Mouse (Mus musculus) spleen, adult 12 weeks (tissue): ENCODE measurements around the gene Agap1.

Source experiments
- DNase-seq: peaks from one replicate; pipeline ENCODE4 v3.0.0; 2022; ENCODE audit warnings: low spot score

Agap1 gene

DNA sequence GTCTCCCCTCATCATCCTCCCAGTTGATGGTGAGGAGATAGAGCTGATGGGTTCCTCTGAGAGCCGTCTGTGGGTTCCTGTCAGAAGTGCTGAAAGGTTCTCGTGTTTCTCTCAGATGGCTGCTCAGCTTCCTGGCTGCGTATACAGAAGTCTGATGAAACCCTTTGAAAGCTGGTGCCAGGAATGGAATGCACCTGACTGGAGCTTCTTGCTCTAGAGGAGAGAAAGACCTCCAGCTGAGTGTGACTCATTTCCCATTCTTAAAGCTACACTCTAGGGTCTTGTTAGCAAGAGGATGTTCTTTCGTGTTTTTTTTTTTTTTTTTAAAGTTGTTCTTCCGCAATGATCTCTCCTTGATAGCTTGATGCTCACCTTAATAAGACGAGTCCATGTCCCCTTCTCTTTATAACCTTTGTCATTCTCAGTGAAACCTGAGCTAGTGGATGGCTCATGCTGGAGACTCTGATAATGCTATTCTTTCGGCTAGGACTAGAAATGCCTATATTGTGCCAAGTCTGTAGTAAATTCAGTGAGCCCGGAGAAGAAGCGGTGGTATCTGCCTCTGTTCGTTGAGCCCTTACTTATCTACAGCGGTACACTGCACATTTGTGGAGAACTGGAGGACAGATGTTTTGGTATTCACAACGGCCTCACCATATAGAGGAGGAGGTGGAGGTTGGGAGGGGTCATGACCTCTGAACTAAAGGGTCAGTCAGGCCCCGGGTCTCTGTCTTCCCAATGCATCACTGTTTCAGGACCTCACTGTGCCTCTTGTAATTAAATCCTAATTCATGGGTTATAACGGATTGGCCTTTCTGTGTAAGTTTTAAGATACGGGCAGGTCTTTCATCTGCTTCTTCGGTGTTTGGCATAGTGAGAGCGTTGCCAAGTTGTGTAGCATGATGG is 2.8 kb downstream of the Agap1 start:
- DNase-seq: no peak

DNA sequence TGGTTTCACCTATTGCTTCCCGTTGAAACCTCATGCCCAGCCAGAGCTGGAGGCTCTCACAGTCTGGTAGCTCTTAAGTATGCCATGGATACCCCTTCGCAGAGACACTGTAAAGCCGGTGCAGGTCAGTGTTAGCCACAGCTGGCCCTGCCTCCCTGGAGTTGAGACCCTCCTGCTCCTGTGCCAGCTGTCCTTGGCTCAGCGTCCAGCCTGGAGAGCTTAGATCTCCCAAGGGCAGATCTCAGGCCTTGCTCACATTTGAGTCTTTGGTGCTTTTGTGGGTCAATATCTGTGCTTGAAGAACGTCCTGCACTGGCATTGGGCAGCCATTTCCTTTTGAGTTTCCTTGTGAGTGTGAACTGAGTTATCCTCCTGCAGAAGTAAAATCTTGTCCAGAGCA is 7.3 kb downstream of the Agap1 start:
- DNase-seq: no peak

DNA sequence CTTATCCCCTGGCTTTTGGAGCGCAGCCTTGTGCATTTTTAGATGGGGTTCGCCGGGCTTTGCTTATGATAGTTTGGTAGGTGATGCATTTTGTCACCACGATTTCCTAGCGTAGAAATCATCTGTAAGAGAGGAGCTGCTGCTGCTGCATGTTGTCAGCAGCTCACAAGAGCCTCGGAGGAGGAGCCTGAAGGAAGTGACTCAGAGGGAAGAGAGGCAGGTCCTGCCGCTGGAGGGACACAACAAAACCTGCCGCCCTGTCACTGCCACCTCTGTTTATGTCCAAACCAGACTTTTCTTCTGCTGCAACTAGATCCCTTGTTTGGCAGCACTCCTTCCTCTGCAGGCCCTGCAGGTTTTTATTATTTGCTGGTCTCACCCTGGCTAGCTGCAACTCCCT is 8.5 kb downstream of the Agap1 start:
- no peak for DNase-seq

DNA sequence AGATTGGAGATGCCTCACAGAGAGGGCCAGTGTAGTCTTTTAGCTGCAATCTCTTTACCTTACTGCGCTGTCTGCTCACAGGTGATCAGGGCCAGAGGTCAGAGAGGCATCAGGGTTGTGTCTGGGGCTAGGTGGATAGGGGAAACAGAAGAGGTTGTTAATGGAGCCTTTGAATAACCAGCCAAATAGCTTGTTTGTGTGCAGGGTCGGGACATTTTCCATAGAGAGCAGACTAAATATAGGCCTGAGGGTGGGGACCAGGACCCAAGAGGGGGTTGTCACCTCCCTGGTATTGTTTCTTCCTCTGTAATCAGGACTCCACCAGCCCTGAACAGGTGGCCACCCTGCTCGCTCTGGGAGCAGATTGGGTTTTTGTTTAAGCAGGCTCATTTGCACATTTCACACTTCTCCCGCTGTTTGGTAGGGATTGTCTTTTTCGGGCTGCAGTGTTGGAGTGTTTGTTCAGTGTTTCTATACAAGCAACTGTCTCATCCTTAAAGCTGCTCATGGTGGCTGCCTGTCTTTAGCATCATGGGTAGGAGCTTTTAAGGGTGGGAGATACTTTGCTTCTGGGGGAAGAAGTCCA is 10.9 kb downstream of the Agap1 start:
- no peak for DNase-seq

DNA sequence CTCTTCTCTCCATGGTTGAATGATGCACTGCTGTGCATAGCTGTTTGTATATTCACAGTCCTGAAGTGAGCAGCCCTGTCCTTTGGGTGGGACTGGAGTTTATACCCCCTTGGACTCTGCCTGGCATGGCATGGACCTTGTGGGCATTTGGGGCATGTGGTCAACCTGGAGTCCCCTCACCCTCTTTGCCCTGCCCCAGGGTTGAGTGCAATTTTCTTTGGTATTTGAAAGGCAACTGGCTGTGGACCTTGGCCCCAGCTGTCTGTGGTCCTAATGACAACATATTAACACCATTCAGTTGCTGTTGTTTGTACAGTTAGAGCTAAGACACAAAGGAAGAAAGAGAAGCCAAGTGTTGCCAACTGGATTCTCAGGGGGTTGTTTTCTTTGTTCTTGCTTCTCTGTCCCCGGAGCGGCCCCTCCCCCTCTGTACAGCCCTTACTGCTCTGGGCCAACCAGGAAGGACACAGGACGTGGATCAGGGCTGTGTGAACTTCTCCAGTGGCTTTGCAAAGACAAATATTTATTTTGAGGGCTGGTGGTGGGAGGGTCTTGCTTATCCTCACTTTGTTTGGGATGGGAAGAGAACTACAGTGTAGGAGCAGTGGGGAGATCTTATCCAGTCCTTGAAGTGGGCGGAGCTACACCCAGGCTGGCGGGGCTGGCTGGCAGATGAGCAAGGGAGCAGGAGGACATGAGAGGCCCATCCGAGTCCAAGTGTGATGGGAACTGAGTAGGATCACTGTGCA is 12.9 kb downstream of the Agap1 start:
- DNase-seq: no peak

DNA sequence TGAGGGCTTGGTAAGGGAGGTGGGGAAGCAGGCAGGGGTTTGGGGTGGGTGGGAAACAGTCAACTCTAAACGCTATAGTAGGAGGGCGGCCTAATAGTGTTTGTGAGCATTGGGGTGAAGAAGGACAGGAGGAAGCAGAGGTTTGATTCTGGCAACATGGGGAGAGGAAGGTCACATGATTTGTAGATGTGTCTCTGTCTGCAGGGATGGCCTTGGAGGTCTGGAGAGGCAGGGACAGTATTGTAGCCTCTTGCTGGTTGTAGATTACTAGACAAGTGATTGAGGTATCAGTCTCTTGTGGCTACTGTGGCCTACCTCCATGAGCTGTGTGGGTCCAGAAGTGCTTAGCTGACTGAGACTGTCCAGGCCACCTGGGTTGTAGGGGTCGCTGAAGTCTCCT is 13.5 kb downstream of the Agap1 start:
- no peak for DNase-seq

DNA sequence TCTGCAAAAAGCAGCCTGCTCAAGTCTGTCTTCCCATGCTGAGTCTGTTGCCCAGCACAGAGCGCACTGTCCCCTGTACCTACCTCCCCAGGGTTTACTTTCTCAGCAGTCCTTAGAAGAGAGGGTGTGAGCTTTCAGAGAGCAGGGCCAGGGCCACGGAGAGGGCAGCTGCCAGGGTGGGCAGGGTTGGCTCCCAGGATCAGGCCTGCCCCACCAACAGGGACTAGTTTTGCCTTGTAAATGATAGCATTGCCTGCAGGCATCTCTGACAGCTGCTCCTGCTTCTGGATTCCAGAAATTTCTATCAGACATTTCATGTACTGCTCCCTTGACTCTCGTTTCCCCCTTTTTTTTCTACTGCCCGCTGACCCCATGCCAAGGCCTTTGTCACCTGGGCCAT is 16.8 kb downstream of the Agap1 start:
- DNase-seq: no peak

DNA sequence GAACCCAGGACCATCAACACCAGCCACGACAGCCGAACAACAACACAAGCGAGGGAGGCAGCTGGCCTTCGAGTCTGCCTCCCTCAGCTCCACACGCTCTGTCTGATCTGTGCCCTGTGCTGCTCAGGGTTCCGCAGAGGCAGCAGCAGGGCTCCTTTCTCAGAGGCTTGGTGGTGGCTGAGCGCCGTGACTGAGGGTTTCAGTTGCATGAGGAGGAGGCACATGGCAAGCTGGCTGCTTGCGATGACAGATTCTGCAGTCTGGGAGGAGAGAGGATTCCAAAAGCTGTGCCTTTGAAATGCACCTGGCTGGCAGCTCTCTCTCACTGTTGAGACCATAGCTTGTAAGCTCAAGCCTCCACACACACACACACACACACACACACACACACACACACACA is 17.3 kb downstream of the Agap1 start:
- DNase-seq: no peak

DNA sequence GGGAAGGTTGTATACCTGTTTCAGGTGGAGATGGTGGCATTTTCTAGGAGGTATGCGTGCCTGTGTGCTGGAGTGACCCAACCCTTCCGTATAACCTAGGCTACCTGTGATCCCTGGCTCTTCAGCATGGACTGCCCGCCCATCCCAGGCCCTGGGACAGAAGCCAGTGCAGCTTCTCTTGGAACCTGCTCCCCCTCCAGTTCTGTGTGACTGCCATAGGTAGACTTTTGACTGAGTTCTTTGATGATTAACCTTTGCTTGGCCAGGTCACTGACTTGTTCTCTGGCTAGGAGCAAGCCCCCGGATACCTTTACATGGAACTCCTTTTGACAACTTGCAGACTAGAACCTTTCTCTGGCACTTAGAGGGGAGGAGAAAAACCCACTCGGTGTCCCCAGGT is 19.3 kb downstream of the Agap1 start:
- no peak for DNase-seq

DNA sequence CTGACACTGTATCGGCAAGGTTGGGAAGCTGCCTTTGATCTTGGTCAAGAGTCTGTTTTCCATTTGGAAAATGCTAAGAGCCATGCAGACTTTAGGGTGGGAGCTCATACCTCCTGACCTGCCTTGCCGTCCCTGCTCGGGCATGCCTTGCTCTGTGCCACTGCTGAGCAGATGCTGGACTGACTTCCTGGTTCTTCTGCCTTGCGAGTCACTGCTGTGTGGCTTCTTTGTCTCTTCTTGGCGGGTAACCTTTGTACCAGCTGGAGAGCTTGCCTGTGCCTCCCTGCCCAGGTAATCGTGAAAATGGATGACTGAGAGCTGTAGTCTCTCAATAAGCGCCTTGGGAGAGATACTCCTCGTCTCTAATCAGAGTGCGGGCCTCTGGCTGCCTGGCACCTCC is 20.2 kb downstream of the Agap1 start:
- no peak for DNase-seq

DNA sequence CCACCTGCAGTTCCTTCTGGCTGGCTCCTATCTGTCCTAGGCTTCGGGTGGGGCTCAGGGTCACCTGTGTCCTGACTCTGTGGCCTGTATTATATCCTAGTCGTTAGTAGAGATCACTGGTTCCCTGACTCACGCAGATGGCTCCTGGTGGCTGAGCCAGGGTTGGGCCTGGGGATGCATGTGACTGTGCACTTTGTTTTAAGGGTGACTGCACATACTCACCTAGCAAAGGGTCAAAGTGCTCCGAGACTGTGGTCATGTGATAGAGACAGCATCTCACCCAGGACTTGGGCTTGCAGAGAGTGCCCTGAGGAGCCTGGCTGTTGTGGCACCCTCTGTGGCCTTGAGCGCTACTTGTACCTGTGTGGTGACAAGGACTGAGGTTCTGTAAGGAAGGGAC is 22.4 kb downstream of the Agap1 start:
- no peak for DNase-seq

DNA sequence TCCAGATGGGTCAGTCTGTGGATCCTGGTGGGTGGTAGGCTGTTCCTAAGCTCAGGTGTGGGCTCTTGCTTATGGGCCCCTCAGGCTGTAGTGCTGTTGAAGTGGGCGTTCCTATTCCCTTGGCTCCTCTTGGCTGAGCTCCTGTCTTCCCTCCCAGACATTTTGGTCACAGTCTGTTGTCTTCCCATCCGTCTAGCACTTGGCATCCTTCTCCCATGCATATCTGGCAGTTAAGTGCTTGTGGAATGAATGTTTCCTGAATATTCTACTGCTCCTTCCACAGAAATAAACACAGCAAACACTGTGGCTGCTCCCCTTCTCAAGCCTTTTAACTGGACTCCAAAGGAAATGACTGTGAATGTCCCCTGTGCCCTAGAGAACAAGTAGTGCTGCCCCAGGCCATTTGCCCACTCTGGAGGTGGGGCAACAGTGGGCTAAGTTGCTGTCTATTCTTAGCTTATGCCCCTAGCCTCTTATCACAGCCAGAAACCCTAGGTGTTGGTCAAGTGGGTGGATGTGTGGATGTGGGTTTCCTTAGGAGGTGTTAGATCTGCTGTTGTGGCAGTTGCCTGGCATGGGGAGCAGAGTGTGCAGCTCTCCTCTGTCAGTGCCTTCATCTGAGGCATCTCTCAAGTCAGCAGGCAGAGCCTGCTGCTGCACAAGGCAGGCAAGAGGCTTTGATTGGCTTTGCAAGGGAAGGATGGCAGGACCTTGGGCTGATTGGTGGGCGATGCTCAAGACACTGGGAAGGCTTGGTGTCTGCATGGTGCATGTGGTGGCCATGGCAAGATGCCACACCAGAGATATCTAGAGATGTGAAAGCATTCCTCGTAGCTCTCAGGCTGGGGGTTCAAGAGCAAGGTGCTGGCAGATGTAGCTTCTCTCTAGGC is 24.2 kb downstream of the Agap1 start:
- no peak for DNase-seq

DNA sequence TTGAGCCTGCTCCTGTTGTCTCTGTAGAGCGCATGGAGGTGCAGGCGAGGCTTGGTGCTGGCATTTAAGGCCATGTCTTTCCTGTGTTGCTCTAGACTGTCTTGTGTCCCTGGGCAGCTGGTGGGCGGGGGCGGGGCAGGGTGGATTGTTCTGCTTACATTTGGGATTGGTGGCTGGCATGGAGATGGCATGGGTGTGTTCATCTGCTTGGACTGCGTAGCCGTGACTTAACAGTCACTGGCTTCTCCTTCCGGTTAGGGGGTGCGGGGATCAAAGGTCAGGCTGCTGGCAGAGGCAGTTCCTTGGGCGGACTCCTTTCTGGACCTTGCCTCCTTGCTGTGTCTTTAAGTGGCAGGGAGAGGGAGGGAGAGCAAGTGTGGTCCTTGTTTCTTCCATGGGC is 26.5 kb downstream of the Agap1 start:
- DNase-seq: no peak

DNA sequence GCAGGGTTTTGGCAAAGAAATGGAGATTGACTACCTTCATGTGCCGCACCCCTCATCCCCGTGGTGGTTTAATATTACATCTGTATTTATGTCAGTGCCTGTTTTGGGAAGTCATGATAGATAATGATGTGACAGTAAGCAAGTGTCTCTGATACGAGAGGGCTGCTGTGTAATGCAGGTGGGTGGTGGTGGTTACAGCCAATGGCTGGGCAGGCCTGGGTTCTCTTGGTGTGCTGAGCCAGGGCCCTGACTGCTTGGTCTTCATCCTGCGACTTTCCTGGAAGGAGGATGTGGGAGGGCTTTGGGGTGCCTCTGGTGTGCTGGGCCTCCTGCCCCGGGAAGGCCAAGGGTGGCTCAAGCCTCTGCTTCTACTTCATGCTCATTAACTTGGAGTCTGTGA is 28.2 kb downstream of the Agap1 start:
- DNase-seq: no peak

DNA sequence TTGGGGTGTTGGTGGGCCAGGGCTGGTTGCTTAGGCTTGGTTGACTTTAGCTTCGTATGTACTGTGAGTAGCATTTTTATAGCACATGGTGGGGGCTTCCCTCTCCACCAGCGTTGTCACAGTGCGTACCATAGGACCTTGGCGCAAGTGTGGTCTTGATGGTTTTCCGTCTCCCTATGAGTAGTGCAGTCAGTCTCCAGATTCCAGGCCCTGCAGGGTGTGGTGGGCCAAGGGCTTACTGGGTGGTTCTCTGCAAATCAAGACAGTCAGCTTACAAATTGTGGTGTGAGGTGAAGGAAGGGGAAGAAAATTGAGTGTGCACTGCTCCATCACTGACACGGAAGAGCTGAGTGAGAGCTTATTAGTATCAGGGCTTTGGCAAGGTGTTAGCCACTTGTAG is 32.3 kb downstream of the Agap1 start:
- no peak for DNase-seq

DNA sequence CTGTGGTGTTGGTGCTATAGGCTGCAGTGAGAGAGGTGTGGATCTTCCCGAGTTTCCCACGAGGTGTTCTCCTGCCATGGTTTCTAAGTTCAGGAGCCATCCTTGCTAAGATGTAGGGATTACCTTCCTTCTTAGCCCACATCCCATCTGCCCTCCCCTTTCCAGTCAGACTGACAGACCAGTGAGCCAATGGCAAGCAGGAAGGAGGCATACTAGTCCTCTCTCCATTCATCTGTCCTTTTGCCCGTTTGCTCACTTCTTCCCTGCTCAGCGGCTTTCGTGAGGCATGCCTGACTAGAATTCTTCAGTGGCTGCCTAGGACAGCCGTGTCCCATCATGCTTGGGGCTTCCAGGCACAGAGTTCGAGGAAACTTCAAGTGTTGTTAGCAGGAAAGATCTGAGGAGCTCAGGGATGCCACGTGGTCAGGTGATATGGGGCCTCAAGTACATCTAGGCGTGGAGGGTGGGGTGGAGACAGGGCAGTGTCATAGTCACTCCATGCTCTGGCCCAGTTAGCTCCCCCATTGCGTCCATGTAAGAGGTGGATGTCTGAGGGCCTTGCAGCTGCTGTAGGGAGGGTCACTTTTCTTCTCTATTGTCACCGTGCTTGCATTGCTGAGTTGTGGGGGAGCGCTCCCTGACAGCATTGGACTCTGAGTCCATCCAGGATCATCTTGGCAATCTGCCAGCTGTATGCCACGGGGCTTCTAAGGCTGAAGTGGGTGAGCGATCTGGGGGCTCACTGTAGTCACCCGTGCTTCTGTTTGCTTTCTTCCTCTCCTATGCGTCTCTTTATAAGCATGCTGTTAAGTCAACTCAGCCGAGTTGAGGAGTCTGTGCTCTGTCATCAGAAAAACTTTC is 34.7 kb downstream of the Agap1 start:
- no peak for DNase-seq

DNA sequence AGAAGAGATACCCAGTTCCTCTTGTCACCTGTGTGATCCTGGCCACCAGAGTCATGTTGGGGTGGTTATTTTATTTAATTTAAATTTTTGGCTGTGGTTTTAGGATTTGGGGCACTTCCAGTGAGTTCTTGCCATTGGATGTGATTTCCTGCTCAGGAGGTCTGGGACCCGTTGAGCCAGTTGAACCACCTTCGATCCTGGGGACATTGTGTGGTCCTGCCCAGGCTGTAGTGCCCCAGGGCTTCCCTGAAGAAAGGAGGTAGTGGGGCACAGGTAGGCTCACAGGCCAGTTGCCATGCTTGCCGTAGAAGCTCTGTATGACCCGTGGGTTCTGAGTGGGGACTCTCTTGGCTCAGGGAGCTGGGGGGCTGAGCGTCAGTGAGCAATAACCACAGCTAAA is 38.6 kb downstream of the Agap1 start:
- no peak for DNase-seq

DNA sequence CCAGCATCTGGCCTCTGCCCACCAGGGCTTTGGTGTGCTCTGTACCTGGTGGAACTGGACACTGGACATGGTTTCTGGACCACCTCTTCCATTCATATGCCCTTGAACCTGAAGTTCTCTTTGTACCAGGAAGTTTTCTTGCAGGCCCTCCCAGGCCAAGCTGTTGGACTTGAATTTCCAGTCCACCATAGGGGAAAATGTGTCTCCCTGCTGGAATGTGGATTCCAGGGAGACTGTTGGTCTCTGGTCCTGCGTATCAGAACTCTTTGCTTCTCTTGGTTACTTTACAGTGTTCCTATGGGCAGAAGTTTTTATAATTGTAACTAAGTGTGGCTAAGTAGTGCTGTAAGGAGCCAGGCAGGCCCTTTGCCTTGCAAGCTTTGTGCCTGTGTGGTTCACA is 40.2 kb downstream of the Agap1 start:
- DNase-seq: no peak

DNA sequence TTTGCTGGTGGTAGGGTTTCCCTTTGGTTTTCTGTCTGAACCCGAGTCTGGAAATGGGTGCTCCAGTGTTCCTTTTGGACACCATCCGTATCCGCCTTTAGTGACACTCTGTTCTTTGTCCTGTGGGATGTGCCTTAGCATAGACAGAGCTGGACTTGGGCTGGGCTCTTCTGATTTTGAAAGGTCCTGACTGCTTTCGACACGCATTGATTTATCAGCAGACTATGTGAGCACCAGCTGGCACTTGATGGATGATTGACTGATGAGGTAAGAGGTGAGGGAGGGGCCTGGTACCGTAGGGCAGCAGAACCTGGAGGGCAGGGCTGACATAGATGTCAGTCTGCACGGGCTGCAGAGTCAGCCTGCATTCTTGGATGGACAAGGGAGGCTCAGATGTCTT is 41.6 kb downstream of the Agap1 start:
- DNase-seq: no peak

DNA sequence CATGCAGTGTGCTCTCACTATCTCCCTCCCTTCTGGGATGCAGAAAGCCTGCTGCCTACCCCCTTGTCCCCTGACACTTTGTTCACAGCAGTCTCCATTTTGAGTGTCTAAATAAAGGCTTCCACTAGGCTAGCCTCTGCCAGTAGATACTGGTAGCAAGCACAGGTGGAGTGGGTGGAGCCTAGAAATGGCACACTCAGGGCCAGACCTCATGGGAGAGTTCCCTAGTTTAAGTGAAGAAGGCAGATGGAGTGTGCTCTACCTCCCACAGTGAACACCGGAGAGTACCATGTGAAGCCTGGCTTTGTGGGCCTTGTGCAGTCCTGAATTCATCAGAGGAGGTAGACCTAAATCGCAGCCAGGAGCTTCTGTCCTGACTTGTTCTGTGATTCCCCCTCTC is 46.3 kb downstream of the Agap1 start:
- no peak for DNase-seq

DNA sequence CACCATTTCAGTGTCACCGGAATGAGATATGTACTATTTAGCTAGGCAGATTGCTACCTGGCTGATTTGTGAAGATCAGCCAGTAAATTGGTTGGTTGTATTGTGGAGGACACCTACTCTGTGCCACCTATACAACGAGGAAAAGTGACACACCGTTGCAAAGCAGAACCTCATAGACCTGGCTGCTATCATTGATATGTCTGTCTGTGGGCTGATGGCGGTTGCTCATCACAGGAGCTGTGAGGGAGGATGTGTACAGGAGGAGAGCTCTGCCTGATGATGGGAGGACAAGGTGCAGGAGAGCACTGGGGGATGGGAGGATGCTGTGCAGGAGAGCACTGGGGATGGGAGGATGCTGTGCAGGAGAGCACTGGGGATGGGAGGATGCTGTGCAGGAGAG is 46.7 kb downstream of the Agap1 start:
- DNase-seq: no peak
